Mouse (Mus musculus): ENCODE results near the gene Gpr156. TPM values are rescaled to one million over a fixed set of nuclear protein-coding genes. Genes with fewer than 3 reads are reported as not detected.

Gene Gpr156
- polyA plus RNA-seq, 1 experiment from 2014 or later, result 4.9 TPM

GRCm38 (mm10) chr16:37929626-37930025 lies 13.3 kb downstream of the Gpr156 start:
- H3K9me3 ChIP-seq (ENCODE audit: control insufficient read depth, low read length), result no peaks in the 10 kb centered on the region
- no peak overlapping the region for H3K27ac ChIP-seq (ENCODE audit: low read depth, low read length)
- H3K4me3 ChIP-seq (ENCODE audit: low read depth, low read length), result no peak overlapping the region
- no peaks in the 10 kb centered on the region for H3K27me3 ChIP-seq (ENCODE audit: control insufficient read depth, insufficient read depth, low read length)
- no peak overlapping the region for H3K4me2 ChIP-seq (ENCODE audit: low read depth, low read length)
- ATAC-seq (ENCODE audit: low read depth), result no peak
- WGBS, result 83% methylated on average over 2 of the region's 2 CpGs
- H3K4me1 ChIP-seq (ENCODE audit: control insufficient read depth, insufficient read depth, low read length), result peaks cover 5% of the 10 kb centered on the region; the same call in 1 of the 2 replicates
- H3K9ac ChIP-seq (replicated peaks; ENCODE audit: low read depth, low read length), result no peak overlapping the region
- no peaks in the 10 kb centered on the region for H3K36me3 ChIP-seq (ENCODE audit: control insufficient read depth, insufficient read depth, low read length)

GRCm38 (mm10) chr16:37934932-37935331 lies 18.6 kb downstream of the Gpr156 start:
- Histone ChIP-seq H3K4me2 (ENCODE audit: low read depth, low read length) (no peak overlapping the region), H3K27me3 (ENCODE audit: control insufficient read depth, insufficient read depth, low read length) (no peaks in the 10 kb centered on the region), H3K4me1 (ENCODE audit: control insufficient read depth, insufficient read depth, low read length) (peaks cover 14% of the 10 kb centered on the region), H3K9me3 (ENCODE audit: control insufficient read depth, low read length) (no peaks in the 10 kb centered on the region), H3K9ac (replicated peaks; ENCODE audit: low read depth, low read length) (no peak overlapping the region), H3K27ac (ENCODE audit: low read depth, low read length) (no peak overlapping the region), H3K4me3 (ENCODE audit: low read depth, low read length) (no peak overlapping the region), H3K36me3 (ENCODE audit: control insufficient read depth, insufficient read depth, low read length) (no peaks in the 10 kb centered on the region)
- ATAC-seq (ENCODE audit: low read depth), result no peak
- WGBS, result 83% methylated on average over 2 of the region's 2 CpGs

- no peak for ATAC-seq (ENCODE audit: low read depth)
- Histone ChIP-seq H3K4me3 (ENCODE audit: low read depth, low read length) (no peak overlapping the region), H3K9ac (replicated peaks; ENCODE audit: low read depth, low read length) (no peak overlapping the region), H3K9me3 (ENCODE audit: control insufficient read depth, low read length) (no peaks in the 10 kb centered on the region), H3K36me3 (ENCODE audit: control insufficient read depth, insufficient read depth, low read length) (no peaks in the 10 kb centered on the region), H3K27ac (ENCODE audit: low read depth, low read length) (0 out of 2 replicates have a peak overlapping the region, but pooled peaks have one; percentile 11), H3K27me3 (ENCODE audit: control insufficient read depth, insufficient read depth, low read length) (no peaks in the 10 kb centered on the region), H3K4me1 (ENCODE audit: control insufficient read depth, insufficient read depth, low read length) (peaks cover 14% of the 10 kb centered on the region), H3K4me2 (ENCODE audit: low read depth, low read length) (no peak overlapping the region)
- 37% methylated on average over 8 of the region's 8 CpGs for WGBS
These were observed 21.0 kb downstream of the Gpr156 start for GRCm38 (mm10) chr16:37937276-37937675.

- peaks cover 20% of the 10 kb centered on the region for H3K4me1 ChIP-seq (ENCODE audit: control insufficient read depth, insufficient read depth, low read length)
- H3K4me2 ChIP-seq (ENCODE audit: low read depth, low read length), result peak overlapping the region; percentile 29
- WGBS, result 31% methylated on average over 16 of the region's 17 CpGs
- H3K9me3 ChIP-seq (ENCODE audit: control insufficient read depth, low read length), result no peaks in the 10 kb centered on the region
- no peaks in the 10 kb centered on the region for H3K36me3 ChIP-seq (ENCODE audit: control insufficient read depth, insufficient read depth, low read length)
- 0 out of 2 replicates have a peak overlapping the region, but pooled peaks have one; percentile 7 for H3K9ac ChIP-seq (replicated peaks; ENCODE audit: low read depth, low read length)
- no peaks in the 10 kb centered on the region for H3K27me3 ChIP-seq (ENCODE audit: control insufficient read depth, insufficient read depth, low read length)
- peak overlapping the region; percentile 71; the same call in 1 of the 2 replicates for H3K27ac ChIP-seq (ENCODE audit: low read depth, low read length)
- H3K4me3 ChIP-seq (ENCODE audit: low read depth, low read length), result no peak overlapping the region
- ATAC-seq (ENCODE audit: low read depth), result peak; percentile 95
These were observed 22.1 kb downstream of the Gpr156 start for GRCm38 (mm10) chr16:37938125-37939081.

GRCm38 (mm10) chr16:37939082-37939863 lies 23.0 kb downstream of the Gpr156 start:
- Histone ChIP-seq H3K4me1 (ENCODE audit: control insufficient read depth, insufficient read depth, low read length) (peaks cover 20% of the 10 kb centered on the region), H3K27me3 (ENCODE audit: control insufficient read depth, insufficient read depth, low read length) (no peaks in the 10 kb centered on the region), H3K4me3 (ENCODE audit: low read depth, low read length) (no peak overlapping the region), H3K9ac (replicated peaks; ENCODE audit: low read depth, low read length) (no peak overlapping the region), H3K36me3 (ENCODE audit: control insufficient read depth, insufficient read depth, low read length) (no peaks in the 10 kb centered on the region), H3K9me3 (ENCODE audit: control insufficient read depth, low read length) (no peaks in the 10 kb centered on the region), H3K4me2 (ENCODE audit: low read depth, low read length) (peak overlapping the region; percentile 29), H3K27ac (ENCODE audit: low read depth, low read length) (peak overlapping the region; percentile 13)
- peak; percentile 33 for ATAC-seq (ENCODE audit: low read depth)
- WGBS, result 57% methylated on average over 11 of the region's 11 CpGs

GRCm38 (mm10) chr16:37940291-37940690 lies 24.0 kb downstream of the Gpr156 start:
- Histone ChIP-seq H3K9me3 (ENCODE audit: control insufficient read depth, low read length) (no peaks in the 10 kb centered on the region), H3K4me1 (ENCODE audit: control insufficient read depth, insufficient read depth, low read length) (peaks cover 20% of the 10 kb centered on the region), H3K27ac (ENCODE audit: low read depth, low read length) (no peak overlapping the region), H3K9ac (replicated peaks; ENCODE audit: low read depth, low read length) (no peak overlapping the region), H3K4me2 (ENCODE audit: low read depth, low read length) (no peak overlapping the region), H3K4me3 (ENCODE audit: low read depth, low read length) (no peak overlapping the region), H3K36me3 (ENCODE audit: control insufficient read depth, insufficient read depth, low read length) (no peaks in the 10 kb centered on the region), H3K27me3 (ENCODE audit: control insufficient read depth, insufficient read depth, low read length) (no peaks in the 10 kb centered on the region)
- WGBS, result 81% methylated on average over 10 of the region's 10 CpGs
- ATAC-seq (ENCODE audit: low read depth), result no peak

- Histone ChIP-seq H3K36me3 (ENCODE audit: control insufficient read depth, insufficient read depth, low read length) (no peaks in the 10 kb centered on the region), H3K9me3 (ENCODE audit: control insufficient read depth, low read length) (no peaks in the 10 kb centered on the region), H3K27ac (ENCODE audit: low read depth, low read length) (no peak overlapping the region), H3K4me3 (ENCODE audit: low read depth, low read length) (no peak overlapping the region), H3K27me3 (ENCODE audit: control insufficient read depth, insufficient read depth, low read length) (no peaks in the 10 kb centered on the region), H3K4me2 (ENCODE audit: low read depth, low read length) (no peak overlapping the region), H3K4me1 (ENCODE audit: control insufficient read depth, insufficient read depth, low read length) (peaks cover 13% of the 10 kb centered on the region; the same call in 1 of the 2 replicates), H3K9ac (replicated peaks; ENCODE audit: low read depth, low read length) (no peak overlapping the region)
- no peak for ATAC-seq (ENCODE audit: low read depth)
- WGBS, result 50% methylated on average over 2 of the region's 2 CpGs
These were observed 27.4 kb downstream of the Gpr156 start for GRCm38 (mm10) chr16:37943701-37944100.

- no peak overlapping the region for H3K4me3 ChIP-seq (ENCODE audit: low read depth, low read length)
- peaks cover 7% of the 10 kb centered on the region; the same call in 1 of the 2 replicates for H3K4me1 ChIP-seq (ENCODE audit: control insufficient read depth, insufficient read depth, low read length)
- no peaks in the 10 kb centered on the region for H3K36me3 ChIP-seq (ENCODE audit: control insufficient read depth, insufficient read depth, low read length)
- H3K4me2 ChIP-seq (ENCODE audit: low read depth, low read length), result no peak overlapping the region
- peak overlapping the region; percentile 24; the same call in 1 of the 2 replicates for H3K27ac ChIP-seq (ENCODE audit: low read depth, low read length)
- ATAC-seq (ENCODE audit: low read depth), result 0 out of 2 replicates have a peak, but pooled peaks have one; percentile 35
- H3K9ac ChIP-seq (replicated peaks; ENCODE audit: low read depth, low read length), result no peak overlapping the region
- no peaks in the 10 kb centered on the region for H3K9me3 ChIP-seq (ENCODE audit: control insufficient read depth, low read length)
- 50% methylated on average over 8 of the region's 8 CpGs for WGBS
- no peaks in the 10 kb centered on the region for H3K27me3 ChIP-seq (ENCODE audit: control insufficient read depth, insufficient read depth, low read length)
These were observed 28.9 kb downstream of the Gpr156 start for GRCm38 (mm10) chr16:37945031-37945796.
